Mouse (Mus musculus): ENCODE data around the gene Pih1d1. TPM values are rescaled to one million over a fixed set of nuclear protein-coding genes. Genes with fewer than 3 reads are reported as not detected.

Pih1d1 gene
- polyA plus RNA-seq, 1 experiment from 2014 or later = 108 TPM

DNA sequence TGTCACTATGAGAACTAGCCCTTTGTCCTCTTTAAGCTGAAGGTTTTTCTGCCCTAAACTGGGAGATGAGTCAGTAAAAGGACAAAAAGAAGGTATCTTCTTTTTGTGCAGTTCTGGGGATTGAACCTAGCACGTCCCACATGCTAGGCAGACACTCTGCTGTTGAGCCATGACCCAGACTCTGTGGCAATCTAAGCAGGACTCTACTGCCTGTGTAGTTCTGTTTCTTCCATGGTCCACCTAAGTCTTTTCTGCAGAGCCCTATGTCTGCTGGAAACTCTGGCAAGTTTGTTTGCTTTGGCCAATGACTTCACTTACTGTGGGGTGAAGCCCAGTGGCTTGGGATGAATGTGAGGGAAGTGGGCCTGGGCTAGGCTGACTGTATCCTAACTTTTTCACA is 15.7 kb upstream of the Pih1d1 start:
- Histone ChIP-seq H3K36me3 (ENCODE audit: control insufficient read depth, insufficient read depth, low read length) (peaks cover 4% of the 10 kb centered on the region; the same call in 1 of the 2 replicates), H3K4me1 (ENCODE audit: control insufficient read depth, insufficient read depth, low read length) (no peaks in the 10 kb centered on the region), H3K4me2 (ENCODE audit: low read depth) (no peak overlapping the region), H3K9me3 (ENCODE audit: control insufficient read depth, low read length) (no peaks in the 10 kb centered on the region), H3K27me3 (ENCODE audit: control insufficient read depth, insufficient read depth, low read length) (no peaks in the 10 kb centered on the region), H3K9ac (ENCODE audit: low read length) (no peak overlapping the region), H3K4me3 (ENCODE audit: low read depth, low read length) (no peak overlapping the region), H3K27ac (ENCODE audit: low read depth, low read length) (no peak overlapping the region)
- DNase-seq (ENCODE audit: low spot score) (no peak), ATAC-seq (ENCODE audit: insufficient read depth, low FRiP score, low TSS enrichment) (no peak)
- WGBS = 88% methylated on average over 1 of the region's 1 CpGs

DNA sequence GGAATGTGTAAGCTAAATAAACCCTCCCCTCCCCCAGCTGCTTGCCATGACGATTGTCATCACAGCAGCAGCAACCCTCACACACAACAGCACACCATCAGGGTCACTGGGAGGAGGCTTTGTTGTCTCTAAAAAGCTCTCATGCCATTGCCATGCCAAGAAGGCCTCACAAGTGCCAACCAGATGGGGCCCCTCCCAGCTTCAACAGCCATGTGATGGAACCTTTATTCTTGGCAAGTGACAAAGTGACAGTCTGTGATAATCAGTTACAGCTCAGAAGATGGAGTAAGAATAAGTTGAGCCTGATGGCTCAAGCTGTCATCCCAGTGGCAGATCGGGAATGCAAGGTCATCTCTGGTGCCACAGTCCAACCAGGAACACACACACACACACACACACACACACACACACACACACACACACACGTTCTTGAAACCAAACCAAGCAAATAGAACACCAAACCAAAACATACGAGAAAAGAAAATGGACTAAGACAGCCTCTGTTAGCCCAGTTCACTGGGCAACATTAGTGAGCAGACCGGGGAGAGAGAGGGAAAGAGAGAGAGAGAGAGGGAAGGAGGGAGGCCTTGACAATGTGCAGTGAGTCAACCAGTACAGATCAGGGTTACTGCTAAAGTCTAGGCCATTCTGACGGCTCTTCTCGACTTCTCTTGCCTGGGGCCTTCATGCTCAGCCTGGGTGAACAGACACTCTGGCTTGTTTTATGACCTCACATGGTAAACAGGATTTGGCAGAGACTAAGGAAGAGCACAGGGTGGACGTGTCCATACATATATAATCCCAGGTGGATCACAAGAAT is 14.0 kb upstream of the Pih1d1 start:
- H3K4me2 ChIP-seq (ENCODE audit: low read depth) = no peak overlapping the region
- H3K27me3 ChIP-seq (ENCODE audit: control insufficient read depth, insufficient read depth, low read length) = no peaks in the 10 kb centered on the region
- no peak overlapping the region for H3K4me3 ChIP-seq (ENCODE audit: low read depth, low read length)
- 77% methylated on average over 8 of the region's 8 CpGs for WGBS
- H3K9me3 ChIP-seq (ENCODE audit: control insufficient read depth, low read length) = no peaks in the 10 kb centered on the region
- H3K9ac ChIP-seq (ENCODE audit: low read length) = no peak overlapping the region
- DNase-seq (ENCODE audit: low spot score) = no peak
- no peaks in the 10 kb centered on the region for H3K4me1 ChIP-seq (ENCODE audit: control insufficient read depth, insufficient read depth, low read length)
- ATAC-seq (ENCODE audit: insufficient read depth, low FRiP score, low TSS enrichment) = no peak
- peaks cover 4% of the 10 kb centered on the region; the same call in 1 of the 2 replicates for H3K36me3 ChIP-seq (ENCODE audit: control insufficient read depth, insufficient read depth, low read length)
- H3K27ac ChIP-seq (ENCODE audit: low read depth, low read length) = no peak overlapping the region

DNA sequence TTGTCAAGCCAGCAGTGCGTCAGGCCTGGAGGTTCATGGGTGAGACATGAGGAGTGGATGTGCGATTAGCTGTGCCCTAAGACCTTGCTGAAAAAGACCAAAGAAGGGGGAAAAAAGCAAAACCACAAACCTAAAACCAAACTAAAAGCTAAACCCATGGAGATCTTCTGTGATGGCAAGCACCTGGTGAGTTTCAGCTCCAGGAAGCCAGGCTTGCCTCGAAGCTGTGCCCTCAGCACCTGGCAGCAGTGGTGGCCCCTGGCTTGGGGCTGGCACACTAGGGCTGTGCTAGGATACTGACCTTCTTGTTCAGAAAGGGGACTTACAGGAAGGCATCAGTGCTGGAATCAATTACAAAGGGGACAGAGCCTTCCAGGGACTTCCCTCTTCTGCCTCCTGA is 12.8 kb upstream of the Pih1d1 start:
- Histone ChIP-seq H3K4me3 (ENCODE audit: low read depth, low read length) (no peak overlapping the region), H3K27ac (ENCODE audit: low read depth, low read length) (no peak overlapping the region), H3K4me1 (ENCODE audit: control insufficient read depth, insufficient read depth, low read length) (no peaks in the 10 kb centered on the region), H3K27me3 (ENCODE audit: control insufficient read depth, insufficient read depth, low read length) (no peaks in the 10 kb centered on the region), H3K9ac (ENCODE audit: low read length) (no peak overlapping the region), H3K9me3 (ENCODE audit: control insufficient read depth, low read length) (no peaks in the 10 kb centered on the region), H3K36me3 (ENCODE audit: control insufficient read depth, insufficient read depth, low read length) (peaks cover 4% of the 10 kb centered on the region; the same call in 1 of the 2 replicates), H3K4me2 (ENCODE audit: low read depth) (no peak overlapping the region)
- 92% methylated on average over 3 of the region's 3 CpGs for WGBS
- DNase-seq (ENCODE audit: low spot score) = no peak
- no peak for ATAC-seq (ENCODE audit: insufficient read depth, low FRiP score, low TSS enrichment)

DNA sequence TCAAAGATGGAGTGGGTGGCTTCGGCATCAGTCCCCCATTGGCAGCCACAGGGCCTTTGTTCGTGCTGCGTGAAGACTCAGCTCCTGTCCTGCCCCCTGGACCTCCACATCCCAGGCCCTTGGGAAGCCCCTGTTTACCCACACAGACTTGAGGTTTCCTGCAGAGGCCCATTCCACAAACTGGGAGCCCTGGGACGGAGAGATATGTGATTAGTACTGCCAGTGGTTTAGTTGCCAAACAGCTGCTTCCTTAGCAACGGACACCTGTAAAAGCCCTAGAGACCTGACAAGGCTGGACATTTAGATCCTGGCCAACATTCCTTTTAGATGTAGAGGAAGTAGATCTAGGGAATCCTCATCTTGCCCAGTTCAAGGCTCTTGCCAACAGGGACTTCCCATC is 12.2 kb upstream of the Pih1d1 start:
- 89% methylated on average over 5 of the region's 5 CpGs for WGBS
- ATAC-seq (ENCODE audit: insufficient read depth, low FRiP score, low TSS enrichment) = no peak

DNA sequence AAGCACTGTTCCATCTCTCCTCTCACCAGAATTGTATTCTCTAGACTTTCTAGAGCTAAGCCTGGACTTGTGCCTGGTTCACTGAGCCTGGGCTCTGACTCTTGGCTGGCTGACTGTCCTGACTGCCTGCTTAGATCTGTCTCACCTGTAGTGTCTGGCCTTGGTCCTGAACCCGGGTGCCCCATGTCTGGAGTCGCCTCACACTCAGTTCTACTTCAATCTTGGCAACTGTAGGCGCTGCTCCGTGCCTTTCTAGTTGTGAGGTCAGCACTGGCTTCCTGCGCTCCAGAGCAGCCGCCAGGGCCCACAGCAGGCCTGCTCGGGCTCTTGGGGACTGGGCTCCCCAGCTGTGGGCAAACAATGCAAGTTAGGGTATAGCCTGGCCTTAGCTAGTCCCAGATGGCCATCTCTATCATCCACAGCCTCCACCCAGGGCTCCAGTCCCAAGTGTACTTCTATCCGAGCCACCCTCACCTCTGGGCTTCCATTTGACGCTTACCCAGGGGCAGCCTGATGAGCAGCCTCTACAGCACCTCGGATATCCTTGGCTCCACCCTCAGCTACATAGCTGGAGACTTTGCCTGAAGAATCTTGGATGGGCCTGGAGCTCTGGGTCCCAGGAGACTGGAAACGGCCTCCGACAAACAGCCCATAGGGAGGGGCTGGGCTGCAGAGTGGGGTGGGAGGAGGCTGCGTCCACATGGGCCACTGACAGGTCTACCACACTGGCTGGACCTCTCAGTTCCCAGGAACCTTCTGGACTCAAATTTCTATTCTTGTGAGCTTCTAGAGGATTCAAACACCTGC is 9.5 kb upstream of the Pih1d1 start:
- H3K9ac ChIP-seq (ENCODE audit: low read length) = no peak overlapping the region
- H3K27me3 ChIP-seq (ENCODE audit: control insufficient read depth, insufficient read depth, low read length) = no peaks in the 10 kb centered on the region
- no peak overlapping the region for H3K4me2 ChIP-seq (ENCODE audit: low read depth)
- no peak for DNase-seq (ENCODE audit: low spot score)
- no peak overlapping the region for H3K27ac ChIP-seq (ENCODE audit: low read depth, low read length)
- H3K4me1 ChIP-seq (ENCODE audit: control insufficient read depth, insufficient read depth, low read length) = no peaks in the 10 kb centered on the region
- WGBS = 92% methylated on average over 13 of the region's 13 CpGs
- H3K4me3 ChIP-seq (ENCODE audit: low read depth, low read length) = no peak overlapping the region
- ATAC-seq (ENCODE audit: insufficient read depth, low FRiP score, low TSS enrichment) = no peak
- H3K36me3 ChIP-seq (ENCODE audit: control insufficient read depth, insufficient read depth, low read length) = peaks cover 6% of the 10 kb centered on the region; the same call in 1 of the 2 replicates
- H3K9me3 ChIP-seq (ENCODE audit: control insufficient read depth, low read length) = no peaks in the 10 kb centered on the region

More for the DNA sequence above, 12.2 kb upstream of the Pih1d1 start:
- Histone ChIP-seq H3K4me1 (ENCODE audit: control insufficient read depth, insufficient read depth, low read length) (no peaks in the 10 kb centered on the region), H3K9ac (ENCODE audit: low read length) (no peak overlapping the region), H3K36me3 (ENCODE audit: control insufficient read depth, insufficient read depth, low read length) (peaks cover 4% of the 10 kb centered on the region; the same call in 1 of the 2 replicates), H3K27ac (ENCODE audit: low read depth, low read length) (no peak overlapping the region), H3K4me3 (ENCODE audit: low read depth, low read length) (no peak overlapping the region), H3K4me2 (ENCODE audit: low read depth) (no peak overlapping the region), H3K27me3 (ENCODE audit: control insufficient read depth, insufficient read depth, low read length) (no peaks in the 10 kb centered on the region), H3K9me3 (ENCODE audit: control insufficient read depth, low read length) (no peaks in the 10 kb centered on the region)
- no peak for DNase-seq (ENCODE audit: low spot score)

DNA sequence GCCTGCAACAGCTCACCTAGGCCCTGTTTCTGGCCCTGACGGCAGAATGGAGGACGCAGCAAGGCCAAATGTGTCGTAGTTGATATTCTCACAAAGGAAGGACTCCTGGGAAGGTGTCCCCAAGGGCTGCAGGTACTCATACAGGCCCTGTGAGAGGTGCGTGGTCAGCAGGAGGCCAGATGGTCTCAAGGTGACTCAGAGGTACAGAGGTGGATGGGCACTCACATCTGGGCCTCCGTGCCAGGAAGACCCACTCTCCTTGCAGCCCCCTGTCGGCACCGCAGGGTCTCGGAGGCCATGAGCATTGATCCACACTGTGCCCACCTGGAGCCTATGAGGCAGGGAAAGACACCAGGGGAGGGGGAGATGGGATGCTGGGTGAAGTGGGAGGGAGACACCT is 8.6 kb upstream of the Pih1d1 start:
- H3K9ac ChIP-seq (ENCODE audit: low read length) = no peak overlapping the region
- H3K36me3 ChIP-seq (ENCODE audit: control insufficient read depth, insufficient read depth, low read length) = peaks cover 6% of the 10 kb centered on the region; the same call in 1 of the 2 replicates
- no peak overlapping the region for H3K27ac ChIP-seq (ENCODE audit: low read depth, low read length)
- no peak for ATAC-seq (ENCODE audit: insufficient read depth, low FRiP score, low TSS enrichment)
- H3K4me2 ChIP-seq (ENCODE audit: low read depth) = no peak overlapping the region
- no peaks in the 10 kb centered on the region for H3K9me3 ChIP-seq (ENCODE audit: control insufficient read depth, low read length)
- no peaks in the 10 kb centered on the region for H3K27me3 ChIP-seq (ENCODE audit: control insufficient read depth, insufficient read depth, low read length)
- H3K4me3 ChIP-seq (ENCODE audit: low read depth, low read length) = no peak overlapping the region
- DNase-seq (ENCODE audit: low spot score) = no peak
- H3K4me1 ChIP-seq (ENCODE audit: control insufficient read depth, insufficient read depth, low read length) = no peaks in the 10 kb centered on the region
- 94% methylated on average over 8 of the region's 8 CpGs for WGBS

DNA sequence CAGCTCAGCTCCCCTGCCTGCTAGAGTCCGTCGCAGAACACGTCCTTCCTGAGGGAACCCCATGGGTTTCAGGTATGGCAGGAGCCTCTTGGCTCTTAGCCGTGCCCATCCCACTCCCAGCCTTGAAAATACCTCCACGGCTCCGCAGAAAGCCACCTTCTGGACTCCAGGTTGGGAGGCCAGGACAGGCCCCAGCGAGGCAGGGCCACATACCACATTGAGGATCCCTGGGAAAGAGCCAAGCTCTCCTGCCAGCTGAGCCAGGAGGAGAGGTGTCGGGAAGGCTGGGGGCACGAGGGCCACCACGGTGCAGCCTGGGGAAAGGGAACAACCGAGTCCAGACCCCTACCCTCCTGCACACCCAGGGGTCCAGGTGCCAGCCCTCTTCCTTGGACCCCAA is 6.8 kb upstream of the Pih1d1 start:
- no peak overlapping the region for H3K4me2 ChIP-seq (ENCODE audit: low read depth)
- no peak overlapping the region for H3K9ac ChIP-seq (ENCODE audit: low read length)
- no peak for DNase-seq (ENCODE audit: low spot score)
- ATAC-seq (ENCODE audit: insufficient read depth, low FRiP score, low TSS enrichment) = no peak
- no peak overlapping the region for H3K27ac ChIP-seq (ENCODE audit: low read depth, low read length)
- WGBS = 96% methylated on average over 11 of the region's 11 CpGs
- no peaks in the 10 kb centered on the region for H3K4me1 ChIP-seq (ENCODE audit: control insufficient read depth, insufficient read depth, low read length)
- peaks cover 6% of the 10 kb centered on the region; the same call in 1 of the 2 replicates for H3K36me3 ChIP-seq (ENCODE audit: control insufficient read depth, insufficient read depth, low read length)
- no peaks in the 10 kb centered on the region for H3K9me3 ChIP-seq (ENCODE audit: control insufficient read depth, low read length)
- no peak overlapping the region for H3K4me3 ChIP-seq (ENCODE audit: low read depth, low read length)
- H3K27me3 ChIP-seq (ENCODE audit: control insufficient read depth, insufficient read depth, low read length) = no peaks in the 10 kb centered on the region

DNA sequence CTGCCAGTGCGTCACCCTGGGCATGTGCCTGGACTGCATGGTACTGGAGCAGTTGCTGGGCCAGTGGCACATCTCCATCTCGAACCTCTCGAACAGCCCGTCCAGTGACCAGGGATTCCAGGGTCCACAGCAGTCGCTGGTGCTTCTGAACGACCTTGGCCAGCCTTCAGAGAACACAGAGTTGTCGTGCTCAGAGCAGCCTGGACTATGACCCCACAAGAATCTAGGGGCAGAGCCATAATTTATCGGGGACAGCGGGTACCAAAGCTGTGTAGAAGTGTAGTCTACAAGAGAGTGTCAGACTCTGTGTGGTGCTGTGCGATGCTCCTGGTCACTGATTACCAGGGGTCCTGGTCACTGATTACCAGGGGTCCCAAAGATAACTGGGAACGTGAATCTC is 6.2 kb upstream of the Pih1d1 start:
- Histone ChIP-seq H3K9me3 (ENCODE audit: control insufficient read depth, low read length) (no peaks in the 10 kb centered on the region), H3K9ac (ENCODE audit: low read length) (no peak overlapping the region), H3K4me1 (ENCODE audit: control insufficient read depth, insufficient read depth, low read length) (no peaks in the 10 kb centered on the region), H3K27me3 (ENCODE audit: control insufficient read depth, insufficient read depth, low read length) (no peaks in the 10 kb centered on the region), H3K4me3 (ENCODE audit: low read depth, low read length) (no peak overlapping the region), H3K27ac (ENCODE audit: low read depth, low read length) (no peak overlapping the region), H3K4me2 (ENCODE audit: low read depth) (no peak overlapping the region), H3K36me3 (ENCODE audit: control insufficient read depth, insufficient read depth, low read length) (peaks cover 3% of the 10 kb centered on the region; the same call in 1 of the 2 replicates)
- no peak for DNase-seq (ENCODE audit: low spot score)
- 85% methylated on average over 11 of the region's 11 CpGs for whole genome bisulfite sequencing
- no peak for ATAC-seq (ENCODE audit: insufficient read depth, low FRiP score, low TSS enrichment)

Data from neural tube, embryonic 11.5 days (tissue).